Mouse (Mus musculus) liver, embryonic 11.5 days (tissue): Measurements from ENCODE around the gene Pmf1. TPM values are rescaled to one million over a fixed set of nuclear protein-coding genes. Genes with fewer than 3 reads are reported as not detected.

Source experiments
- ATAC-seq: fragments of 200-750 bp; cut with Nextera tagmentation; replicated peaks from 2 replicates; pipeline ENCODE4 v1.8.0; 2017; ENCODE audit warnings: moderate number of reproducible peaks, mild to moderate bottlenecking, moderate TSS enrichment, moderate library complexity; ENCODE audit not compliant: low FRiP score
- DNase-seq: peaks from one replicate; pipeline ENCODE4 v3.0.0-alpha.2; 2017; ENCODE audit warnings: low spot score
- H3K27ac ChIP-seq: fragments of 300-500 bp; sonication (generic); 2 replicates; pipeline ENCODE4 v1.5.1; 2014; ENCODE audit warnings: mild to moderate bottlenecking, low read depth, low read length, control low read depth
- H3K27me3 ChIP-seq: fragments of 300-500 bp; sonication (generic); replicated peaks from 2 replicates; pipeline ENCODE4 v1.6.1; 2014; ENCODE audit warnings: low read length, mixed read lengths; ENCODE audit not compliant: control insufficient read depth, insufficient read depth
- H3K36me3 ChIP-seq: fragments of 300-500 bp; sonication (generic); 2 replicates; pipeline ENCODE4 v1.6.1; 2014; ENCODE audit warnings: mild to moderate bottlenecking, low read length, moderate library complexity, mixed read lengths; ENCODE audit not compliant: control insufficient read depth, insufficient read depth
- H3K4me1 ChIP-seq: fragments of 300-500 bp; sonication (generic); replicated peaks from 2 replicates; pipeline ENCODE4 v1.6.1; 2014; ENCODE audit warnings: low read length, mixed read lengths; ENCODE audit not compliant: control insufficient read depth, insufficient read depth
- H3K4me2 ChIP-seq: fragments of 300-500 bp; sonication (generic); 2 replicates; pipeline ENCODE4 v1.6.1; 2014; ENCODE audit warnings: mild to moderate bottlenecking, control low read depth, moderate library complexity
- H3K4me3 ChIP-seq: fragments of 300-500 bp; sonication (generic); 2 replicates; pipeline ENCODE4 v1.5.1; 2014; ENCODE audit warnings: low read depth, low read length, control low read depth
- H3K9ac ChIP-seq: fragments of 300-500 bp; sonication (generic); 2 replicates; pipeline ENCODE4 v1.6.1; 2014; ENCODE audit warnings: low read depth, low read length, control low read depth
- H3K9me3 ChIP-seq: fragments of 300-500 bp; sonication (generic); 2 replicates; pipeline ENCODE4 v1.6.1; 2016; ENCODE audit warnings: low read length, inconsistent platforms, mixed read lengths; ENCODE audit not compliant: control insufficient read depth
- WGBS: fragments of 180-500 bp; shearing (Covaris S2); extraction: QIAGEN DNeasy Blood & Tissue Kit; methylation state at CpG from one replicate; pipeline ENCODE4 v1.1.7; 2014; 5-methylcytosine and 5-hydroxymethylcytosine counted together
- polyA plus RNA-seq: library from polyadenylated mRNA; unstranded; fragments of >200 nt; fragmentation: Nextera tagmentation; extraction: Ambion mirVana; gene quantifications from 2 replicates; pipeline ENCODE4 v1.2.1, GENCODE M21; 2014

Pmf1 gene
- 153 and 165 TPM in 2 replicates for polyA plus RNA-seq

DNA sequence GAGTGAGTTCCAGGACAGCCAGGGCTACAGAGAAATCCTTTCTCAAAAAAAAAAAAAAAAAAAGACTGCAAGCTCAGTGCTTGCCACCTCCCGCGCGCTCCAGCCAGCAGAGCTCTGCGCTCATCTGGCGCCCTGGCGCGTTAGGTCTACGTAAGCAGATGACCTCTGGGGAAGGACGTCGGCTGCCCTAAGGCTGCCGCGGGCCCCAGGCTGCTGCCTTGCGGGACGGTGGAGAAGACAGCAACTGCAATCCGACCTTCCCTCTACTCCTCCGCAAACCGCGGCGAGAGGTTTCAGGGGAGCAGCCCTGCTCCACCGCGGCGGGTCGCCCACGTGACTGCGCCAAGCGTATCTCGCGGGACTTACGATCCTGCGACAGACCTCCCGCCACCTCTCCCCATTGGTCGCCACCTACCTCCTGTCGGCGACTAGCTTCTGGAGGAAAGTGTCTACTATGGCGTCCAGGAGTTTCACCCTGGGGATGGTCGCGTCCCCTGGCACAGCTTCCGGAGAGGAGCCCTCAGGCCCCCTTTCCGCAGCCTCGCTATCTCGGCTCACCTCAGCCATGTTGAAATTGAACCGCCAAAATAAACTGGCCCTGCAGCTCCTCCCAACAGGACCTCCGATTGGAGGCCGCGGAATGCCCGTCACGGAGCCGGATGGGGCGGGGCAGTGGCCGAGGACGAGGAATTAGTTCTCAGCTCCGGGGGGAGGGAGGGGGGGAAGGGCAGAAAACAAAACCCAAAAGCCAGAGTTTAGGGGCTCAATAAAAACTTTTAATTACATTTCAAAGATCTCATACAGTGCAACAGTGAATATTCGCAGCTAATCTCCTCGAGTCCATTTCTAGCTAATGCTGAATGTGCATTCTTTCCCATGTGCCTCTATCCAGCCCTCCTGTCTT lies at the start of gene Pmf1:
Gene Pmf1, minus strand, starts transcription at position 591 of the 904 bp plus-strand sequence.
- H3K27ac ChIP-seq = peak within 1 kb of the TSS; percentile 91
- H3K27me3 ChIP-seq = no peaks in the 10 kb centered on the region
- H3K4me1 ChIP-seq = peaks cover 37% of the 10 kb centered on the region
- WGBS = under 1% methylated on average over 54 of the region's 54 CpGs
- peaks cover 11% of the 10 kb centered on the region; the same call in 1 of the 2 replicates for H3K36me3 ChIP-seq
- no peaks in the 10 kb centered on the region for H3K9me3 ChIP-seq
- peak; percentile 93 for DNase-seq
- ATAC-seq = peak; percentile 92
- peak within 1 kb of the TSS; percentile 80 for H3K4me3 ChIP-seq
- H3K4me2 ChIP-seq = peak within 1 kb of the TSS; percentile 91
- H3K9ac ChIP-seq = peak within 1 kb of the TSS; percentile 97

DNA sequence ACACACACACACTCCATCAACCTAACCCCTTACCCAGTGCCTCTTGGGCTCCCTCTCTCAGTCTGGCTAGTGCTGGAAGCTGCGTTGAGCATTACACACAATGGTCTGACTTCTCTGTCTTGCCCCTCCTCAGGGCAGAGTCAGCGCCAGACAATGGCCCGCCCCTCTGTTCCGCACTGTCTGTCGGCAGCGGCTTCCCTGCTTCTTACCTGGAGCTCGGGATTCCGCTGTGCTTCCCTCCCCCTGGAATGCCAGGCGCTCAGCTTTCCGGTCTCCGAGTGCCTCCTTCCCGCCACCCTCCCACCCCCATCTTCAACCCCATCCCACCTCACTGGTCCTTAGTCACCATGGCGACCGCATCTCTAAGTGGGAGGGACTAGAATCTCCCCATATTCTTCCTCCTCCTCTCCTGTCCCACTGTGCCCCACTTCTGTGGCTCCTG lies 48.7 kb upstream of the Pmf1 start:
- no peak overlapping the region for H3K4me3 ChIP-seq

DNA sequence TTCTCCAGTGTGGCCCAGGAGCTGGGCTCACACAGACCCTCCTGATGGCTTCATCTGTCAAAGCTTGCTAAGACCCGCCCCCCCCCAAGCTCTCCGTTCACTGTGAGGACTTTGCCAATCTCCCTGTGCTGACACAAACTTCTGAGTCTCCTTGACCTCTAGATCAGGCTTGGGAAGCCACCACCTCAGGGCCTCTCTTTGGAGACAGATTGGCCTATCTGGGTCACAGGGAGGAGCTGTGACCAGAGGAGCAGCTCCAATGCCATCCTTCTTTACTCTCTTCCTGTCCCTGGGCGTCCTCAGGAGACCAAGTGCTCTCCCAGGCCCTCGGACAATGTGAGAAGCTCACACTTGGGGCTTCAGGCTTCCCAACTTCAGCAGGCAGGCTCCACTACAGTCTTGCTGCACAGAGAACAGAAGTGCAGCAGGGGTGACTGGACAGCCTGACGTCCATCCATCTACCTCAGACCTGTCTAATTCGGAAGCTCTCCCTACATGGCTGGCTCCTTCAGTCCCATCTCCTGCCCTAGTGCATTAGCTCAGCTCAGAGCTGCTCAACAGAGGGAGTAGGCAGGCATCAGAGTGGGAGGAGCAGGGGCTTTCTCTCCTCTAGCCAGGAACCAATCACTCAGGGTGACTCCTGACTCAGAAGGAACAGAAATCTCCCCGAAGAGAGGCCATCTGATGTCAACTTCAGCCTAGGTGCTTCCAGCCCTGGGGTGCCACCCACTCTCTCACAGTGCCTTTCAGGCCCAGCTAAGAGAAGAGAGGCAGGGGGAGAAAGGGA lies 46.8 kb upstream of the Pmf1 start:
- no peak overlapping the region for H3K4me2 ChIP-seq
- ATAC-seq (0 out of 2 replicates have a peak, but pooled peaks have one; percentile 5), DNase-seq (no peak)
- no peaks in the 10 kb centered on the region for H3K36me3 ChIP-seq
- H3K4me3 ChIP-seq = no peak overlapping the region
- no peak overlapping the region for H3K9ac ChIP-seq
- H3K27ac ChIP-seq = peak overlapping the region; percentile 46; the same call in 1 of the 2 replicates
- H3K27me3 ChIP-seq = peaks cover 42% of the 10 kb centered on the region
- WGBS = 57% methylated on average over 7 of the region's 7 CpGs
- no peaks in the 10 kb centered on the region for H3K9me3 ChIP-seq
- peaks cover 14% of the 10 kb centered on the region for H3K4me1 ChIP-seq

More for the DNA sequence above, 48.7 kb upstream of the Pmf1 start:
- peaks cover 38% of the 10 kb centered on the region for H3K27me3 ChIP-seq
- WGBS = 8% methylated on average over 14 of the region's 14 CpGs
- ATAC-seq = no peak
- DNase-seq = no peak
- H3K9ac ChIP-seq = no peak overlapping the region
- no peak overlapping the region for H3K27ac ChIP-seq
- H3K4me2 ChIP-seq = peak overlapping the region; percentile 20; the same call in 1 of the 2 replicates
- no peaks in the 10 kb centered on the region for H3K9me3 ChIP-seq
- H3K4me1 ChIP-seq = peaks cover 12% of the 10 kb centered on the region
- no peaks in the 10 kb centered on the region for H3K36me3 ChIP-seq

DNA sequence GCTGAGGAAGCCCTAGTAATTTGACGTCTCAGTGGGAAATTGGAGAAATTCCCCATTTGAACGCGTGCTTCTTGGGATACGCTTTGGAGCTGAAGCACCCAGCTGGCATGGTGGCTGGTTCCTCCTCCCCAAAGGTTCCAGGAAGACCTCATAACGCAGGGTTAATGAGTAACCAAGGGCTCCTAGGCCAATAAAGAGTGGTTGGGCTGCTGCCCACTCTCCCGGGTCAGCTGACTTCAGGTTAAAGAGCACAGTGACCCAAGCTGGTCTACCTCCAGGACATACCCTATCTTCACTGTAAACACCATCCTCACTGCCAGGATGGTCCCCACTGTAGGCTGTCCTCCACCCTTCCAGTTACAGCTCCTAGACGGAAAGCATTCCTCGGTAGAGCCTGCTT lies 46.2 kb upstream of the Pmf1 start:
- peak; percentile 64 for ATAC-seq
- H3K4me3 ChIP-seq = no peak overlapping the region
- WGBS = 77% methylated on average over 8 of the region's 8 CpGs
- H3K9ac ChIP-seq = no peak overlapping the region
- no peaks in the 10 kb centered on the region for H3K9me3 ChIP-seq
- no peaks in the 10 kb centered on the region for H3K36me3 ChIP-seq
- H3K4me1 ChIP-seq = peaks cover 14% of the 10 kb centered on the region
- no peak for DNase-seq
- peaks cover 38% of the 10 kb centered on the region for H3K27me3 ChIP-seq
- H3K27ac ChIP-seq = peak overlapping the region; percentile 46; the same call in 1 of the 2 replicates
- peak overlapping the region; percentile 47; the same call in 1 of the 2 replicates for H3K4me2 ChIP-seq

DNA sequence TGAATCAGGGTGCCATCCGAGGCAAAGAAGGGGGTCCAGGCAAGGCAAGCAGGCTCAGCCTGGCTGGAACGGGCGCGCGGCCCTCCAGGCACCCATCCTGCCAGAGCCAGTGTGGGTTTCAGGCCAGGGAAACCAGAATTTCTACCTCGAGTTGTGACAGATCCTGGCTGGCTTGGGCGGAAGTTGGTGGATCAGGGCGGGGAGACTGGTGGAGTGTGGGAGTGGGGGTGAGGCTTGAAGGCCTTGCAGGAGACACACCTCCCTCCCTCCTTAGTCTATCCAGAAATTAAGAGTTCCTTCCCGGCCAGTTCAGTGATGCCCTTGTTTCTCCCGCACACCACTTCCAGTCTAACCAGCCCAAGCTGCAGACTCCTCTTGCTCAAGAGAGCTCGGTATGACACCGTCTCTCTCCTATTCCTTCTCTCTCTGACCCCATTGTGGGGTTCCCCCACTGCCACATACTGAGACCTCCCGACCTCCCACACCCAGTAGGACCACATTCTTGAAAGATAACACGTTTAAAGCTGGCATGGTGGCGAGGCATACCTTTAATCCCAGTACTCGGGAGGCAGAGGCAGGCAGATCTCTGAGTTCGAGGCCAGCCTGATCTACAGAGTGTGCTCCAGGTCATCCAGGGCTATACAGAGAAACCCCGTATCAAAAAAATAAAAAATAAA lies 45.6 kb upstream of the Pmf1 start:
- H3K4me1 ChIP-seq = peaks cover 14% of the 10 kb centered on the region
- H3K9me3 ChIP-seq = no peaks in the 10 kb centered on the region
- ATAC-seq (no peak), DNase-seq (no peak)
- H3K4me2 ChIP-seq = peak overlapping the region; percentile 47
- H3K27me3 ChIP-seq = peaks cover 32% of the 10 kb centered on the region
- 0 out of 2 replicates have a peak overlapping the region, but pooled peaks have one; percentile 42 for H3K9ac ChIP-seq
- peak overlapping the region; percentile 35 for H3K27ac ChIP-seq
- no peaks in the 10 kb centered on the region for H3K36me3 ChIP-seq
- H3K4me3 ChIP-seq = peak overlapping the region; percentile 26
- WGBS = 62% methylated on average over 18 of the region's 18 CpGs

DNA sequence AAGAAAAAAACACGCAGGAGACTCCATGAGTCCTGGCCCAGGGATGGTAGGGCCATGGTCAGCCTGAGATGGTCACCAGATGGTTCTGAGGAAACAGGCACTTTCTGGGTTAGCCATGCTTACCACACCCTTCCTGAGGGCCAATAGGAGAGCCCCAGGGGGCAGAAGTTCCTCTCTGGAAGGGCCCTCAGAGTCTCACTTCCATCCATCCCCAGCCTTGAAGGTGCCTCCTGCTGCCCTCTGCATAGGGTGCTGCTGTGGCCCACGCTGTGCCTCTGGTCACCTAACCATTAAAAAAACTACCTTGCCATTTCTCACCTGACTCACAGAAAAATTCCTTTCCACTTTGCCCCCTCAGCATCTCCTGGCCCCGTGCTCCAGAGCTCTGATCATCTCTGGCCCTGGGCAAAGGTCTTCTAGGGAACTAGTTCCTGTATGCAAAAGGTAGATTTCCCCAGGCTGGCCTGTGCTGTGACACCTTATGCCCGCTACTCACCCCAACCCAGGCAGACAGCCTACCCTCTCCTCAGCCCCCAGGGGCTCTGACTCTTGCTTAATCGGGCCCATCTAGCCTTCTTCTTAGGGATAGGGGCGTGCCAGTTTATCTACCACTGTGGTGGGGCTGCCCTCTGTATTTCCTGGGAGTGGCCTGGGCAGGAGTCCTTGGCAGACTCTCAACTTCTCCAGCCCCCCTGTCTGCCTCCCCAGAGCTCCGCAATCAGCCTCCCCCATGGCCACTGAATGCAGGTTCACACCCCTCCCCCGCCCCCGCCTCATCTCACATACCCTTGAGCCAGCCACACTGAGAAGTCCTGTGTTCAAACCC lies 44.8 kb upstream of the Pmf1 start:
- no peaks in the 10 kb centered on the region for H3K36me3 ChIP-seq
- DNase-seq = no peak
- WGBS = 42% methylated on average over 9 of the region's 9 CpGs
- ATAC-seq = peak; percentile 19; the same call in 1 of the 2 replicates
- H3K9ac ChIP-seq = 0 out of 2 replicates have a peak overlapping the region, but pooled peaks have one; percentile 42
- peaks cover 14% of the 10 kb centered on the region for H3K4me1 ChIP-seq
- H3K9me3 ChIP-seq = no peaks in the 10 kb centered on the region
- H3K4me2 ChIP-seq = peak overlapping the region; percentile 47
- H3K4me3 ChIP-seq = peak overlapping the region; percentile 26
- H3K27me3 ChIP-seq = peaks cover 30% of the 10 kb centered on the region
- peak overlapping the region; percentile 35; the same call in 1 of the 2 replicates for H3K27ac ChIP-seq

DNA sequence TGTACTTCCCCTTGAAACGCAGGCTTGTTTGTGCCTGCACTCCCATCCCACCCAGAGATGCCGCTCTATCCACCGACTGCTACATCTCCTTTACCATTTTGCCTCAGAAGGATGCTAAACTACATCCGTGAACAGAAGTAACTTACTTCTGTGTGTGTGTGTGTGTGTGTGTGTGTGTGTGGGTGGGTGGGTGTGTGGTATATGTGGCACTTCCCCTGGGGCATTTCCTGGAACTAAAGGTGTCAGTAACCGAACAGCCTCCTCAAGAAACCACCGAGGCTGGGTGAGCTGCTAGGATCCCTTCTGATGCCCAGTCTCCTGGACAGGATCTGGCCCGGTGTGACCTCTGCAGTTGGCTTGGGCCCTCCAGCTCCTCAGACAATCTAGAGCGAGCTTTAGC lies 43.9 kb upstream of the Pmf1 start:
- Histone ChIP-seq H3K4me3 (no peak overlapping the region), H3K4me2 (no peak overlapping the region), H3K36me3 (no peaks in the 10 kb centered on the region), H3K9me3 (no peaks in the 10 kb centered on the region), H3K4me1 (peaks cover 18% of the 10 kb centered on the region), H3K27ac (no peak overlapping the region), H3K27me3 (peaks cover 31% of the 10 kb centered on the region), H3K9ac (no peak overlapping the region)
- DNase-seq (no peak), ATAC-seq (no peak)
- 61% methylated on average over 8 of the region's 8 CpGs for WGBS
